Mouse (Mus musculus) kidney, postnatal 4 days (tissue): Measurements from ENCODE around the gene Scaf4.

Source experiments
- DNase-seq, 2 experiments: peaks; one replicate each; pipeline ENCODE4 v3.0.0; 2021; ENCODE audit warnings: mixed read lengths in 2 of 2

Gene Scaf4

GRCm38 (mm10) chr16:90283905-90284891 is at the start of gene Scaf4:
Gene Scaf4, minus strand, starts transcription at chr16:90284503.
- peak; percentile 98 for DNase-seq

DNA sequence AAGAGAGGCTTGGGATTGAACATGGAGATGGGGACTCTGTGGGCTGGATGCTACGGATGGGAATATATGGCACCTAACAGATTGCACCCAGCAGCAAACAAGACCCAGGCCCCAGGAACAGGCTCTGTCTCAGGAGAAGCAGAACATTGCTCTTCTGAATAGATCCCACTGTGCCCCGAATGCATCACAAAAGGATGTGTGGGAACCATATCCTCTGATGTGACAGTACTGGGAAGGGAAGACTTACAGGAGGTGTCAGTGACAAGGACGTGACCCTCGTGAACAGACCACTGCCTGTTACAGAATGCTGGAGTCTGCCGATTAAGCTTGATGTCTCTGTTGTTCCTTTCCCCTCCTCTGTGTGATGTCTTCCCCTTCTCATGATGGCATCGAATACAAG is 48.2 kb upstream of the Scaf4 start:
- DNase-seq, result no peak

- DNase-seq, result no peak
These were observed 46.7 kb upstream of the Scaf4 start for GRCm38 (mm10) chr16:90330979-90331378.

GRCm38 (mm10) chr16:90329511-90329910 is 45.2 kb upstream of the Scaf4 start:
- no peak for DNase-seq

DNA sequence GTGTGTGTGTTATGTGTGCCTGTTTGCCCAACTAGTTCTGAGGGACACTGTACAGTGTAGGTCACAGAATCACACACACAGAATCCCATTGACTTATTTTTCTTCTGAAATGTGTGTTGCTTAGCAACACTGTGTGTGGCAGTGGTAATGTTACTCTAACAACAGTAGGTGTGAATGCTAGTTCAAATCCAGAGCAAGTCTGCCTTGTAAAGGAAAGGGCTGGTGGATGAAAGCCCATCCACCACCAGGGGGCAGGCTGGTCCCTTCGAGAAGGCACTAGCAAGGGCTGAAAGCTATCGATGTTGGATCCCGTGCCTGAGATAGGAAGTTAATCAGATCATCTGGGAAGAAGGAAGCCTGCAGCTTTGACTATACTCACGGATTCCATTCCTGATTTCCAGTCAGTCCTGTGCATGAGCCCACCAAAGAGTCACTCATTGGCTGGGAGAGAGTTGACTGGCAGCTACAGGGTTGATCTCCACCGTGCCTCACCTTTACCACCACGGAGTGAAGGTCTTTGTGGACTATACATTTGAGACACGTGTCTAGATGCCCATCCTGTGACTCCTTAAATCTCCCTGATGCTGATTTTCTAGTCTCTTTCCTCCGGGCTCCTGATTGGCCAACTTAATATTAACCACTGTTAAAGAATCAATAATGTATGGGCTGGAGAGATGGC is 38.7 kb upstream of the Scaf4 start:
- peak; percentile 94 to 95 for DNase-seq

- DNase-seq, result no peak
These were observed 35.0 kb upstream of the Scaf4 start for GRCm38 (mm10) chr16:90319321-90319720.

GRCm38 (mm10) chr16:90318372-90318926 is 34.1 kb upstream of the Scaf4 start:
- no peak for DNase-seq

GRCm38 (mm10) chr16:90317777-90318176 is 33.5 kb upstream of the Scaf4 start:
- DNase-seq, result no peak

DNA sequence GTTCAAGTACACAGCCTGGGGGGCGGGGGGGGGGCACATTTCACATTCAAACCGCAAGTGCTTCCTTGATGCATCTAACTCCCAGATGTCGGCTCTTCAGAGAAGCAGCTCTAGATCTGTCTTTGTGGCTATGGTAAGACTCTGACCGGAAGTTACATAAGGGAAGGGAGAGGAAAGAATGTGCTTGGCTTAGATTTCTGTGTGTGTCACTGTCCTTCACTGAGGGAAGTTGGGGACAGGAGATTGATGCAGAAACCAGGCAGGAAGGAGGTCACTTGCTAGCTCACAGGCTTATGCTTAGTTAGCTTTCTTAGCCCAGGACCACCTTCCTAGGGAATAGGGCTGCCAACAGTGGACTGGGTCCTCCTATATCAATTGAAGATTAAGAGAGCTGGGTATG is 31.6 kb upstream of the Scaf4 start:
- no peak for DNase-seq

DNA sequence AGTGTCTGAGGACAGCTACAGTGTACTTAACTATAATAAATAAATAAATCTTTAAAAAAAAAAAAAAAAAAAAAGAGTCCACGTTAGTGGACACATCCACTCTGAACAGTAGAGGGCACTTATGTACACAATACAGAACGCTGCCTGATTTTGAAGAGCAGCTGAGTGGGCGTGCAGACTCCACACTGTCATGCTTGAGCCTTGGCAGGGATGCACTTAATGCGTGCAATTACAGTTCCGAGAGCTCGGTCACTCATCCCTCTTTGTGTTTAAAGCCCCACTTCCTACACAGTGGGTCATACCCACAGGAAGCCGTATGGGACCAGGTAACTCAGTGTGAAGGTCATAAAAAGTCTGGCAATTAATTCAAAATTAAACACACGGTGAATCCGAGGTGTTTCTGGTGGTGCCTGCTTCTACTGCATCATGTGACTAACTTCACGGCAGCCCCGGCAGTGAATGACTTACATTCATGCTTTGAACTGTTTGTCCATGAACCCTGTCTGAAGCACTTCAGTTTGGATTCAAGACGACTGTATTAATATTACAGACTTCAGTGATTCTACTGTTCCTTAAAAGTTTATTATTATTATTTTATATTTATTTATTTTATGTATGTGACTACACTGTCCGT is 28.3 kb upstream of the Scaf4 start:
- DNase-seq, result peak; percentile 17 to 52

GRCm38 (mm10) chr16:90310488-90311135 is 26.3 kb upstream of the Scaf4 start:
- no peak for DNase-seq

GRCm38 (mm10) chr16:90309784-90310183 is 25.5 kb upstream of the Scaf4 start:
- no peak for DNase-seq

- no peak for DNase-seq
These were observed 19.6 kb upstream of the Scaf4 start for GRCm38 (mm10) chr16:90303988-90304299.

- no peak for DNase-seq
These were observed 19.1 kb upstream of the Scaf4 start for GRCm38 (mm10) chr16:90303286-90303987.

- no peak for DNase-seq
These were observed 17.4 kb upstream of the Scaf4 start for GRCm38 (mm10) chr16:90301706-90302105.

GRCm38 (mm10) chr16:90300896-90301295 is 16.6 kb upstream of the Scaf4 start:
- DNase-seq, result no peak

DNA sequence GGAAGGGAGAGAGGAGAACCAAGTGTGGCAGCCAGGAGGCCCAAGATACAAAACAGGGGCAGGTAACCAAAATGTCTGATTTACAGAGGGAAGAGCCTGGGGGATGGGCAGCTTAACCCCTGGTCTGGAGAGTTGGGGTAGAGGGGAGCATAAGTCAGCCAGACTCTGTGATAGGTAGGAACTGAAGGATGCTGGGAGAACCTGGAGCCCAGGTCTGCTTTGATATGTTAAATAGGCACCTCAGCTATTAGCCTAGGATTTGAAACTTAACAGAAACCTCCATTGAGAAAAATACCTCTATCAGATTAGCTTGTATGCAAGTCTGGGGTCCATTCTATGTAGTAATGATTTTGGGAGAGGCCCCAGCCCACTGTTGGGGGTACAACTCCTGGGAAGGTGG is 15.3 kb upstream of the Scaf4 start:
- no peak for DNase-seq

DNA sequence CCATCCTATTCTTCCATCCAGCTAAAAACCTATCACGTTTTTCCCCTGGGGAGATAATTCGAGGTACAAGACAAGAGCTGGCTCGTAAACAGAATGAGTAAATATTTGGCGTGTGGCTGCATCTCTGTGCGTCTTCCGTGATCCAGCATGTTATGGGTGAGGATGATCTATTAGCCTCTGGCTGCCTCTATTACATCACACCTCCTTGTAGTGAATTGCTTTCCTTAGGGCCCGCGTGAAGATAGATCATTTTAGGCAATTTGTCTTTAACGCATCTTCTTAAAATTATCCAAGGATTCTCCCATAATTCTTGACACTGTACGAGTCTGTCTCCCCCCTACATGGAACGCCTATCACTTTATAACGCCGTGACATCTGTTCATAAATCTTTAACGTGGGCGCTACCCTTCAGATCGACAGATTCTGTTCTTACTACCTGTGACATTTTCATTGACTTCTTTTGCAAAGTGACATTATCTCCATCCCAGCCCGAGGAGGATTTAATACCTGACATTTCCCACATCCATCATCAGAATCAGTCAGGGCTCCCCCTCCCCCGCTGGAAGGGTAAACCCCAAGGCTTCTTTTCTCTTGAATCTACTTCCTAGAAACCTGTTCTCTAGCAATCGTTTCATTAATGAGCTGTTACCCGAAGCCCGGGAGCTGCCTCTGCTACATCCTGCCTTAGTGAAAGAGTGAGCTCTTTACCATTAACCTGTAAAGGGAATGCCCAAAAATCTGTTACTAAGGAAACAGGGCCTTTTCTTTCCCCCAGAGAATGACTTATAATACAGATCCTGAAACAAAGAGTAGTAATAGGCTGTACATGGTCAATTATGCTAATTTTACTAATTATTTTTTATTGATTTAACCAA is 14.4 kb upstream of the Scaf4 start:
- DNase-seq, result no peak

DNA sequence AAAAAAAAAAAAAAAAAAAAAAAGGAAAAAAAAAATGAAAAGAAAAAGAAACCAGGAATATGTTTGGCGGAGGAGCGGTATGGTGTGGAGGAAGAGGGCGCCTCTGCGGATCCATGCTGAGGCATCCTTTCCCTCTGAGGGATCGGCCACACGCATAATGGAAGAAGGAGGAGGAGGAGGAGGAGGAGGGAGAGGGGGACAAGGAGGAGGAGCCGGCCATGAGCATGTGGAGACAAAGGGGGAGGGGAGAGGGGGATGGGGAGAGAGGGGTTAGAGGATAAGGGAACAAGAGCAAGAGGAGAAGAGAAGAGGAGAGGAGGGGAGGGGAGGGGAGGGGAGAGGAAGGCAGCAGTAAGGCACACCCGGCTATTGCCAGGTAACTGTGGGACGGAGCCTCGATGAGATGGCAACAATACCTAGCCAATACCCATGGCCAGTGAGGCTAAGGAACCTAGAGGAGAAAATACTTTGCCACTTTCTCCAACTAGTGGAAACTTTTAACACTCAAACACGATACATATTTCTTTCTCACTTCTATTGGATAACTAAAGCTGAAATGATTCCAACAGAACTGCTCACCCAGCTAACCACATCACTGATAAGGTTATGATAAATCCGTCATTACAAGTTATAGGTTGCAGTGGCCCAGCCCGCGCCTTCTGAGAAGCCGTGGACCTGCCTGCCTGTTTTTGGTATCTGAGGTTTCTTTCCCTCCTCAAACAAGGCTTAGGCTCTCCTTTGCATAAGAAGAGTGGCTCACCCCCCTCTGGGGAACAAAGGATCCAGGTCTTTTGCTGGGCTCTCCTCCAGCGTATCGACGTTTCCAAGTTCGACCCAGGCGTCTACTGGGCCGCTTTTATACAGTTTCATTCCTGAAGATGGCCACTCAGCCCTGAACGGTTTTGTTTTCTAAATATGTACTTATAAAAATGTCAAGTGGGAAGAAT is 13.4 kb upstream of the Scaf4 start:
- no peak for DNase-seq

DNA sequence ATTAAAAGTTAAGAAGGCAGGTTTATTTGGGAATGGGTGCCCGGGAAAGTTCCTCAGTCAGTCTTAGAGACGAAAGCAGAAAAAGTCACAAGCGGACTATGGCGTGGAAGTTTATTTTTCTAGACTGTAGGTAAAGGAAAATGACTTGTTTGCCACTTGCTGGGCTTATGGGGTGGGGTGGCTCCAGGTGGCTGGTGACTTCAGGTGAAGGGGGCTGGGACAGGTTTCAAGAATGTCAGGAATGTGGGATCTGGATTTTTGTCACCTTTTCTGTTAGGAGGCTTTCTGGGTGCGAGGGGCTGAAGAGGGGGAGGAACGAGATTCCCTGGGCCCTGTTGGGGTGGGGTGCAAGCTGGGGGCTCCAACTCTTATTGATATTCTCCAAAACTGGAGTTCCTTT is 7.4 kb upstream of the Scaf4 start:
- DNase-seq, result no peak
